Mouse (Mus musculus) testis, postnatal 14 days (tissue): ENCODE results near the gene Rrn3.
"Not testable (repeated sequence)": the region's sequence is repeated elsewhere in the genome, so short reads cannot be mapped to it uniquely, and the experiment has no call there.

Source experiments
- DNase-seq: peaks from one replicate; pipeline ENCODE4 v3.0.0; 2021; ENCODE audit warnings: low spot score

Gene Rrn3

GRCm38 (mm10) chr16:13785932-13786331, 5.4 kb downstream of the Rrn3 start:
- DNase-seq, result no peak

DNA sequence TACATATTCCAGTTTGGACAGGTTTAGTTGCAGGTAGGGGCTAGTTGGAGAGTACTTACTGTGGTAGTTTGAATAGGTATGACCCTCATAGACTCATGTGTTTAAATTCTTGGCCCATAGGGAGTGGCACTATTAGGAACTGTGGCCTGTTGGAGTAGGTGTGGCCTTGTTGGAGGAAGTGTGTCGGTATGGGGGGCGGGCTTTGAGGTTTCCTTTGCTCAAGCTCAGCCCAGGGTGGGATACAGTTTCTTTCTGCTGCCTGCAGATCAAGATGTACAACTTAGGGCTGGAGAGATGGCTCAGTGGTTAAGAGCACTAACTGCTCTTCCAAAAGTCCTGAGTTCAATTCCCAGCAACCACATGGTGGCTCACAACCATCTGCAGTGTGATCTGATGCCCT, 12.9 kb downstream of the Rrn3 start:
- DNase-seq, result not testable (repeated sequence)

DNA sequence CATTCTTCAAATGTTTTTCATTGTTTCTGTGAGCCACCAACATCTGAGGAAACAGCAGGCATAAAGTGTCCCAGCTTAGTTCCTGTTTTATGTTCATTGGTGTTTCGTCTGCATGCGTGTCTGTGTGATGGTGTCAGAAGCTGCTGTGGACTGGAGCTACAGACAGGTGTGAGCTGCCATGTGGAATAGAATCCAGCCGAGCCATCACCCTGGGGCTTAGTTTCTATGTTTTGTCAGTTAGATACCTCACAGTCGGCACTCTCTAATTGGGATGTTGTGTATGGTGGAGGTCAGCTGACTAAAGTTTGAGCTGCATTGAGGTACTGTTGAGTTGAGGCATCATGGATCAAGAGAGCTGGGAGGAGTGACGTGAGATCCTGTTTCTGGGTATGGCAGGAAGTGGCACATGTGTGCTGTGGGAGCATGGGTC, 16.3 kb downstream of the Rrn3 start:
- no peak for DNase-seq

- DNase-seq, result no peak
These were observed 20.7 kb downstream of the Rrn3 start for GRCm38 (mm10) chr16:13801231-13801630.

DNA sequence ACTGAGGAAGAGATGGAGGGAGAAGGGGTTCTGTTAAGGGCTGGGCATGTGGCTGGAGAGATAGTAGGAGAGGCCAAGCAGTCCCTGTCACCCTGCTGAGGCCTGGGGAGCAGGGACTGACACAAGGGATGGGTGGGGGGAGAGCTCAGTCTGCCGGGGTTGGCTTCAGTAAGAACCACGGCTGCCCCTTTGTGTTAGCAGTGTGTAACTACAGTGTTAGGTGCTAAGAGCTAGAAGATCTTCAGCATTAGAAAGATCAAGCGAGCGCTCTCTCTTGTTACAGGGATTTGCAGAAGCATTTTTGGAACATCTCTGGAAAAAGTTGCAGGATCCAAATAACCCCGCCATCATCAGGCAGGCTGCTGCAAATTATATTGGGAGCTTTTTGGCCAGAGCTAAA, 24.2 kb downstream of the Rrn3 start:
- no peak for DNase-seq

DNA sequence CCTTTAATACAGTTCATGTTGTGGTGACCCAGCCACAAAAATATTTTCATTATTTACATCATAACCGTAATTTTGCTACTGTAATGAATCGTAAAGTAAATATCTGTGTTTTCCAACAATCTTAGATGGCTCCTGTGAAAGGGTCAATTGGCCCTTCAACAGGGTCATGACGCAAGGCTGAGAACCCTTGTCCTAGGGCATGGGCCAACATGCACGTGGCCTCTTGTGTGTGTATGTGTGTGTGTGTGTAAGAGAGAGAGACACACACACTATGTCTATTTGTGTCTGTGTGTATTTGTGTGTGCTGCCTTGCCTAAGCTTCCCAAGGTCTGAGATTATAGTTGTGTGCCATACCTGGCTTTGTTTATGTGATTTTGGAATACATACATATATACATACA, 27.1 kb downstream of the Rrn3 start:
- no peak for DNase-seq

- no peak for DNase-seq
These were observed 27.9 kb downstream of the Rrn3 start for GRCm38 (mm10) chr16:13808410-13808809.

DNA sequence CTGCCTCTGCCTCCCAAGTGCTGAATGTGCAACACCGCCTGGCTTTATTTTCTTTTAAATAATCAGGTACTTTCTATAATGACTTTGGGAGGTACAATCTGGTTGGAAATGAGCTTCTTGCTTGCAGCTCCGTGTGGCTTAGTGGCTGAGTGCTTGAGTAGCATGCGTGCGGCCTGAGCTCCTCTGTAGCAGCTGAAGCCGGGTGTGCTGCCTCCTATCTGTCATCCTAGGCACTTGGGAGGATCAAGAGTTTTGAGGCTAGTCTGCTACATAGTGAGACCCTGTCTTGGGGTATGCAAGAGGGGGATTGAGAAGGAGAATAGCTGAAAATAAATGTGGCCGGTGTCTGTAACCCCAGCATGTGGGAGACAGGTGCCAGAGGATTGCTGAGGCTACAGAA, 31.6 kb downstream of the Rrn3 start:
- no peak for DNase-seq

- no peak for DNase-seq
These were observed 32.7 kb downstream of the Rrn3 start for GRCm38 (mm10) chr16:13813200-13813599.

- DNase-seq, result peak; percentile 95
These were observed 38.3 kb downstream of the Rrn3 start, which contains the start of gene Ntan1 for GRCm38 (mm10) chr16:13818560-13819393. TSS of gene Ntan1 (plus strand) at chr16:13818845.

DNA sequence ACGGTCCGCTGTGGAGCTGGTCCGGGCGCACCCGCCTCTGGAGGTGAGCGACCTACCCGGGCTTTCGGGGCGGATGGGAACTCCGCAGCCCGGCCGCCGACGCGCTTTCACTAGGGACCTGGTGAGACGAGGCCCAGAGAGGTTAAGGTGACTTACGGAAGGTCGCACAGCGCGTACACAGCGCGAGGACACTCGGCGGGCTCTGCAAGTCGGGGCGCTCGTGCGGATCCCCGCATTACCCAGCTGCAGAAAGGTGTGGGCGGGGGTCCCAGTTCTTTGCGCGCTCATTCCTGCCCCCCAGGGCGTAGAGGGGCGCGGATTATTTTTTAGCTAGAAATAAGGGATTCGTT, 38.9 kb downstream of the Rrn3 start:
- DNase-seq, result no peak

DNA sequence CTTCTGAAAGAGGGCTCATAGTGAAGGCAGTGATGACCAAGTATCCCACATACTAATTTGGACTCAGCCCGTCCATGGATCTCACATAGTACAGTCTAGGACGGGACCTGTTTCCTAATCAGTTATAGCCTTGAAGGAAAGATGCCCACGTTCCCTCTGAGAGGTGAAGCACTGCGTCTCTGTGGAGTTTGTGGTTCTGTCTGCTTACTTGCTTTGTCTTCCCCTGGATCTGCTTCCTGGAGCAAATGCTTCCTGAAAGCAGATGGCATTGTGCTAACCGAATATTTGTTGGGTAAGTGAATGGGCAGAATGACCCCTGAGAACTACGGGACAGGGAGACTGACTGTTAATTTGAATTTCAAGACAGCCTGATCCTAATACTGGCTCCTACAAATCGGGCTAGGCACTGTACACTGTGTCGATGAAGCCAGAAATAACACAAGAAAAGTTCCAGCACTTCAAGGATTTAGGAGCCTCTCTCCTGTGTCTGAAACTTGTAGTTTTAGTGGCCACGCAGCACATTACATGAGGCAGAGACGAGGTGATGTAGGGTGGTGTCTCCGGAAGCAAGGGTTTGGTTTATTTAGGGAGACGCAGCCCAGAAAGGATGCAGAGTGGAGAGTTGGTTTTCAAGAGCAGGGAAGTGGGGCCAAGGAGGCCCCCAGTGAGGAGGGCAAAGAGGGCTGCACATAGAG, 39.4 kb downstream of the Rrn3 start:
- no peak for DNase-seq

GRCm38 (mm10) chr16:13820771-13821170, 40.3 kb downstream of the Rrn3 start:
- DNase-seq, result no peak

- DNase-seq, result no peak
These were observed 45.4 kb downstream of the Rrn3 start for GRCm38 (mm10) chr16:13825781-13826490.

- DNase-seq, result no peak
These were observed 46.0 kb downstream of the Rrn3 start for GRCm38 (mm10) chr16:13826511-13826910.

DNA sequence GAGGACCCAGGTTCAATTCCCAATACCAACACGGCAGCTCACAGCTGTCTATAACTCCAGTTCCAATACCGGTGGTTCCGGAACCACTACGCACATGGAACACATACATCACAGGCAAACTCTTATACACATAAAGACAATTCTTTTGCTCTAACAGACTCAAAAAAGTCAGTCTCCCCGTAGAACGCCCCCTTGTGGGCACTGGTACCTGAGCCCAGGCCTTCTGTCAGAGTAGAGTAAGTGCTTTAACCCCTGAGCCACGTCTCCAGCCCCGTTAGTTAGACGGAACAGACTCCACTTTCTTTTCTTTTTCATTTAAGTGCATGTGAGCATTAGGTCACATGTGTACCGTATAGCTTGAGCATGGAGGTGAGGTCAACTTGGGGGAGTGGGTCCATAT, 49.9 kb downstream of the Rrn3 start:
- DNase-seq, result no peak

DNA sequence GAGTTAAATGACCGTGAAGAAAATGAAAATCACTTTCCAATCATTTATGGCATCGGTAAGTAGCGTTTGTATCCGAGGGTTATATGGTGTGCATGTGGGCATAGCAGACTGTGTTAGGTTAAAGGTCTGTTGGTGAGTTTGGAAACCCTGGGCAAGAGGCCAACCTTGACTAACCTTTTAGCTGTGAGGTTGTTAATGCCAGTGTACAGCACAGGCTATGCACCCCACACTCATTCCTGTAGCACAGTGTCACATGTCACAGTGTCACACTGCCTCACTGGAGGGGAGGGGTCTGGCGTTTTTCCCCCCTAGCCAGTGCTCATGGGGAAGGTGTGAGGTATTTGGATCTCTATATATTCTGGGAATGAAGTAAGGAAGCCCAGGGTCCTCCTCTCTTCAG, 51.1 kb downstream of the Rrn3 start:
- no peak for DNase-seq

DNA sequence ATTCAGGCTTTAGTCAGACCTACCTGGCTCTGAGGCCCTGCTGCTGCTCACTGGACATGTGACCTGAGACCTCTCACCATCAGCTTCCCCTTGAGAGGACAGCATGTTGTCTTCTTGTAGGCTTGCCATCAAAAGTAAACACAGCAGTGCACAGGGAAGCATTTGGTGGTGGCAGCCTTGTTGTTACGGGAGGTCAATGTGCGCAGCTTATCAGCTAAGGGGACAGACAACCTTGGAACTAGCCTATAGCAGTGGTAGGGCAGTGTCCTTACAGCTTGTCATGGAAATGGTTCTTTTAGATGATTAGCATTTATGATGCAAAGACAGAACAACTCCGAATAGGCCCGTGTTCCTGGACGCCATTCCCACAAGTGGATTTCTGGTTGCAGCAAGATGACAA, 53.9 kb downstream of the Rrn3 start:
- DNase-seq, result no peak

DNA sequence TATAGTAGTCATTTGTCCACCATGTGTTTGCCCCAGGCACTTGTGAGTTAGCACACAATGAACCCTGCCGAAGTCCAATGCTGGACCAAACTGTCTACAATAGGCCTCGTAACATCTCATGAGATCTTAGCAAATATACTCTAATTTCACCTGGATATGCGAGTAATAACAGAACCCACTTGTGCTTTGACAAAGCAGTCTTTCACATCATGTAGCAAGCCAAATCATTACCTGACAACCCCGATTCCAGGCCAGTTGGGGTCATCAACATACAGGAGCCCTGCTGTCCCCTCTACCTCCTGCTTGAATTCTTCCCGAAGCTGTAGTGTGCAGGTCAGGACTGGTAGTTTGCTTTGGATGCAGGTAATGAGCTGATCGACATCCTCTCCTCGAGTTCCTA, 59.5 kb downstream of the Rrn3 start:
- DNase-seq, result no peak

GRCm38 (mm10) chr16:13840956-13841355, 60.4 kb downstream of the Rrn3 start:
- no peak for DNase-seq

DNA sequence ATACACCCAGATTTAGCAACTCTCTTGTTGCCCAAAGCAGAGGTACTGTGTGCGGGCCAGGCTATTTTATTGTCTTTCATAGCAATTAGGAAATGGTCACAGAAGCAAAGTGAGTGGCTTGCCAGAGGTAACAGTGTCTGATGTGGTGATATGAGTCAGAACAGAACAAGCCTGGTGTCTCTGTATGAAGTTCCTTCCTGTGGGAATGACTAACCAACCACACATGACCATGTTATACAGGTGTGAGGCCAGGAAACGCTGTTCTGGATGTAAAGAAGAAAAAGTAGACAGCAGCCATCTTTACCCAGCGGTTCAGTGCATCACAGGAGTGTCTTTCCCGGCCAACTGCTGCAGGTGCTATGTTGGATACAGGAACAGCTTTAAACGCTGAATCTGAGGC, 64.5 kb downstream of the Rrn3 start:
- no peak for DNase-seq

DNA sequence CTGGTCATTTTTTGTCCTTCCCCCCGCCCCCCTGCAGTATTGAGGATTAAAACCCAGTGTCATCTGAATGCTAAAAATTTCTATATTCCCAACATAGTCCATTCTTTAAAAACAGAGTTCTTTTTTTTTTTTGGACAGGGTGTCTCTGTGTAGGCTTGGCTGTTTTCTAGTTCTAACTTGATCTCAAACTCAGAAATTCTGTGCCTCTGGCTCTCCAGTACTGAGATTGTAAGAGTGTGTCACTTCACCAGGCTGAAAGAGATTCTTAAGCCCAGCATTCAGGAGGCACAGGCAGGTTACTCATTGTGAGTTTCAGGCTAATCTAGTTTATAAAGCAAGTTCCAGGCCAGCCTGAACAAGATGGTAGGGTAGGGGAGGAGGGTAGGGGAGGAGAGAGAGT, 66.2 kb downstream of the Rrn3 start:
- no peak for DNase-seq

DNA sequence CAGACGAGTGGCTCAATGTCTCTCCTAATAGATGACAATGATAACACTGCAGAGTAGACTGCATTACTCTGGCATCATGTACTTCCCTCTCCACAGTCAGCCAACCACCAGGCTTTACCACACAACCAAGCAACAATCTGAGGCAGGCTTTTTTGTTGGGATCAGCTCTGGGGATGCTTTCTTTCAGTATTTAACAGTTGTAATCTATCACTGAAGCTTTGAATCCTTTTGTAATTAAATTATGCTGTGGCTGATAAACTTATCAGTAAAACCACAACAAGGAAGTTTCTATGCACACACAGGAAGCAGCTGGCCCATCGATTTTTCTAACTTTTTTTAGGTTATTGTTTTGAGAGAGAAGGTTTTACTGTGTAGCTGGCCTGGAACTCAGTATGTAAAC, 67.8 kb downstream of the Rrn3 start:
- DNase-seq, result no peak
